Mouse (Mus musculus) liver, embryonic 16.5 days (tissue): ENCODE results near the gene Ntng2. TPM values are rescaled to one million over a fixed set of nuclear protein-coding genes. Genes with fewer than 3 reads are reported as not detected.

Experiments
- ATAC-seq: fragments of 200-750 bp; cut with Nextera tagmentation; 2 replicates; pipeline ENCODE4 v1.8.0; 2017; ENCODE audit warnings: low read depth, mild to moderate bottlenecking, moderate number of reproducible peaks, moderate library complexity
- H3K27ac ChIP-seq: fragments of 300-500 bp; sonication (generic); 2 replicates; pipeline ENCODE4 v1.5.1; 2014; ENCODE audit warnings: mild to moderate bottlenecking, low read length
- H3K27me3 ChIP-seq: fragments of 300-500 bp; sonication (generic); 2 replicates; pipeline ENCODE4 v1.6.1; 2014; ENCODE audit warnings: low read depth, low read length, mixed read lengths; ENCODE audit not compliant: control insufficient read depth, insufficient read depth
- H3K36me3 ChIP-seq: fragments of 300-500 bp; sonication (generic); 2 replicates; pipeline ENCODE4 v1.6.1; 2014; ENCODE audit warnings: mild to moderate bottlenecking; ENCODE audit not compliant: control insufficient read depth, insufficient read depth
- H3K4me1 ChIP-seq: fragments of 300-500 bp; sonication (generic); 2 replicates; pipeline ENCODE4 v1.6.1; 2014; ENCODE audit warnings: low read depth, low read length, mixed read lengths; ENCODE audit not compliant: control insufficient read depth
- H3K4me2 ChIP-seq: fragments of 300-500 bp; sonication (generic); 2 replicates; pipeline ENCODE4 v1.6.1; 2014; ENCODE audit warnings: low read depth, low read length, mixed read lengths
- H3K4me3 ChIP-seq: fragments of 300-500 bp; sonication (generic); 2 replicates; pipeline ENCODE4 v1.5.1; 2014; ENCODE audit warnings: low read depth, mild to moderate bottlenecking, low read length
- H3K9ac ChIP-seq: fragments of 300-500 bp; sonication (generic); 2 replicates; pipeline ENCODE4 v1.6.1; 2014; ENCODE audit warnings: low read depth, low read length
- H3K9me3 ChIP-seq: fragments of 300-500 bp; sonication (generic); replicated peaks from 2 replicates; pipeline ENCODE4 v1.6.1; 2016; ENCODE audit warnings: low read length; ENCODE audit not compliant: control insufficient read depth
- WGBS: fragments of 180-500 bp; shearing (Covaris S2); extraction: QIAGEN DNeasy Blood & Tissue Kit; methylation state at CpG from one replicate; pipeline ENCODE4 v1.1.7; 2014; ENCODE audit not compliant: insufficient replicate concordance; 5-methylcytosine and 5-hydroxymethylcytosine counted together
- polyA plus RNA-seq: library from polyadenylated mRNA; unstranded; fragments of >200 nt; fragmentation: Nextera tagmentation; extraction: Ambion mirVana; gene quantifications from 2 replicates; pipeline ENCODE4 v1.2.1, GENCODE M21; 2015

Ntng2 gene
- polyA plus RNA-seq, 1 experiment from 2014 or later, result 0.39 TPM

DNA sequence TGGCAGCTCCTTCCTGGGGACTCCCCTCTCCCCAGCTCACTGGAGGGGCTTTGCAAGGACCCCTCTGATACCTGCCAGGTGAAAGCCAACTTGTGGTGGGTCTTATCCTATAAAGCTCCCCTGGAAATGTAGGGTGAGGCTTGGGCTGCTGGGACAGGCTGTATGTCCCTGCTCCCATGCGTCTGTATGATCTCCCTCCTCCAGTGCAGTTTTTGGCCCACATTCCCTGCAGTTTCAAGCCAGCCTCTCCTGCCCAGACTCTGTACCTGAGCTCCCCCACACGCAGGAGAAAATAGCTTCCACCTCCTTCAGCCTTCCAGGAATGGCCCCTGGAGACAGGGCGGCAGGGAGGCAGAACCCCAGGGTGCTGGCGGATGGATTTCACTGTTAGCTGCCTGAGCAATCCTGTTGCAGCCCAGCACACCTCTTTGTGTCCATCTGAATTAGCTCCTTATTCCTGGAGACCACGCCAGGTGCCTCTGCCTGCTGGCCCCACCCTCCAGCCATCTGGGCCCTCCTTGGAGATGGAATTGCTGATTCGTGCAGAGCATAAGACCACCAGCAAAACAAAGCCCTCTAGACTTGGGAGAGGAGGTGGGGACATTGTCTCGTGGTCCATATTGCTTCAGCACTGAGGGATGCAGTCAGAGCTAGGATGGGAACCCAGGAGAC, 29.1 kb downstream of the Ntng2 start:
- no peaks in the 10 kb centered on the region for H3K4me1 ChIP-seq
- ATAC-seq, result no peak
- no peaks in the 10 kb centered on the region for H3K36me3 ChIP-seq
- no peak overlapping the region for H3K4me2 ChIP-seq
- H3K4me3 ChIP-seq, result no peak overlapping the region
- H3K9ac ChIP-seq, result no peak overlapping the region
- no peaks in the 10 kb centered on the region for H3K27me3 ChIP-seq
- no peaks in the 10 kb centered on the region for H3K9me3 ChIP-seq
- no peak overlapping the region for H3K27ac ChIP-seq
- WGBS, result 42% methylated on average over 7 of the region's 7 CpGs

DNA sequence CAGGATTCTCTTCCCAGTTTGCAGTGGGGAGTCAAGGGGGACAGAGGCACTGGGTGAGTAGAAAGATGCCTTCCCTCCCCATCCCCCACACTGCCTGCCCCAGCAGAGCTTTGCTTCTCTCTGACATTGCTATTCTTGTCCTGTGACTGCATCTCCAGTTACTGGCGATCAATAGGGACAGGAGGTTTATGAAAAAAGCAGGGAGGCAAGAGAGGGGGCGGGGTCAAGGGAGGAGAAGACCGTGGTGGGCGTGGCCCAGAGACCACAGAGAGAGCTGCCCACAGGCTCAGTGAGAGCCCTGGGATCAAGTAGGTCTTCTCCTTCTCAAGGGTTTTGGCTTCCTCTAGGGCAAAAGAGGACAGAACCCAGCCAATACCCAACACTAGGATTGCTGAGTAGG, 30.5 kb downstream of the Ntng2 start:
- WGBS, result 5% methylated on average over 4 of the region's 4 CpGs

DNA sequence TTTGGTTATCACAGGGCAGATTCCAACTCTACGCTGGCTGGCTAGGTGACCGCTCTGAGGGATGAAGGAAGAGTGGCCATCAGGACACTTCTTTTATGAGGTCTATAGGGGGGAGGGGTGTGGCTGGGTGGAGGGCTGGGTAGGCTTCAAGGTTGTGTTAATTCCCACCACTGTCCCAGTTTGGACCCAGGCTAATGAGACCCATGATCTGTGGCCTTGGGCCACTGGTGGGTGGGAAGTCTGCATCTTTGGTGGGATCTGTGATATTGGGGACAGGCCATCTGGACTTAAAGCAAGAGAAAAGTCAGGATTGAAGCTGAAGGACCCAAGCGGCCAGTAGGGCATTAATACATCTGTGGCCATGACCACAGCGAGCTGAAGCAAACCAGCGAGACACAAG, 34.0 kb downstream of the Ntng2 start:
- Histone ChIP-seq H3K4me1 (no peaks in the 10 kb centered on the region), H3K9me3 (no peaks in the 10 kb centered on the region), H3K36me3 (no peaks in the 10 kb centered on the region), H3K27ac (no peak overlapping the region), H3K9ac (no peak overlapping the region), H3K4me3 (no peak overlapping the region), H3K4me2 (no peak overlapping the region), H3K27me3 (no peaks in the 10 kb centered on the region)
- 78% methylated on average over 5 of the region's 5 CpGs for WGBS
- no peak for ATAC-seq

More for the DNA sequence above, 30.5 kb downstream of the Ntng2 start:
- no peak for ATAC-seq
- Histone ChIP-seq H3K4me3 (no peak overlapping the region), H3K9ac (no peak overlapping the region), H3K4me2 (no peak overlapping the region), H3K27ac (no peak overlapping the region), H3K9me3 (no peaks in the 10 kb centered on the region), H3K4me1 (no peaks in the 10 kb centered on the region), H3K27me3 (no peaks in the 10 kb centered on the region), H3K36me3 (no peaks in the 10 kb centered on the region)

DNA sequence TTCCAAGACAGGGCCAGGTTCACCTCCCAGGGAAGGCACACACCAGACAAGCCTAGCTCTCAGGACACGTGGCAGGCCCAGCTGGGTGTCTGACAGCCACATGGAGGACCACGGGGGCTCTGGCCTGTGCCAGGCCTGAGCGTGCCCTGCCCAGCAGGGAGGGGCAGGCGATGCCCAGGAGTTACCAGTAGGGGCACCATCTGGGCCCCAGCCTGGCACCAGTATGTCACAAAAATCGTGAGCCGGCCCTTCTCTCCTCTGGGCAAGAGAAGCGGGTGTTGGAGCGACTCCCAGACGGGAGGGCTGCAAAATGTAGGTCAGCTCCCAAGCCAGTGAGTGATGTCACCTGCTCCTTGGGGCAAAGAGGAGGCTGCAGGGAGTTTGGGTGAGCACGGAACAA, 34.9 kb downstream of the Ntng2 start:
- H3K36me3 ChIP-seq, result no peaks in the 10 kb centered on the region
- no peaks in the 10 kb centered on the region for H3K4me1 ChIP-seq
- WGBS, result 51% methylated on average over 10 of the region's 10 CpGs
- no peak for ATAC-seq
- H3K4me3 ChIP-seq, result no peak overlapping the region
- no peak overlapping the region for H3K27ac ChIP-seq
- H3K9me3 ChIP-seq, result no peaks in the 10 kb centered on the region
- H3K27me3 ChIP-seq, result no peaks in the 10 kb centered on the region
- no peak overlapping the region for H3K9ac ChIP-seq
- H3K4me2 ChIP-seq, result no peak overlapping the region

DNA sequence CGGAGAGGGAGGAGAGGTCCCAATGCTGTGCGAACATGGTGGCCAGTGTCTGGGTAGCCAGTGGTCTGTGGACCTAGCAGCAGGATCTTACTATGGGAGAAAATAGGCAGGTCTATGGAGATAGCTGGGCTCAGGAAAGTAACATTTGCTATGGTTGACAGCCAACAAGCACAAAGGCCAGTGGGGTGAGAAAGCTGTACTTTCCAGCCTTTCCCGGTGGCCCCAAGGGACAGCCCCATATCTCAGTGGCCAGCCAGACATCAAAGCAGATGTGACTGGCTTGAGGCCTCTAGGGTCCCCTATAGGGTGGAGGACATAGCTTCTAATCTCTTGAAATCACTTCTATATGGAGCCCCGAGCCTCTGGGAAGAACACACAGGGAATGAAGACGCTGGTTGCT, 35.8 kb downstream of the Ntng2 start:
- no peak overlapping the region for H3K27ac ChIP-seq
- no peak overlapping the region for H3K4me3 ChIP-seq
- H3K4me1 ChIP-seq, result no peaks in the 10 kb centered on the region
- no peak overlapping the region for H3K4me2 ChIP-seq
- H3K9ac ChIP-seq, result no peak overlapping the region
- no peaks in the 10 kb centered on the region for H3K27me3 ChIP-seq
- H3K9me3 ChIP-seq, result no peaks in the 10 kb centered on the region
- no peak for ATAC-seq
- no peaks in the 10 kb centered on the region for H3K36me3 ChIP-seq
- 72% methylated on average over 5 of the region's 5 CpGs for WGBS

DNA sequence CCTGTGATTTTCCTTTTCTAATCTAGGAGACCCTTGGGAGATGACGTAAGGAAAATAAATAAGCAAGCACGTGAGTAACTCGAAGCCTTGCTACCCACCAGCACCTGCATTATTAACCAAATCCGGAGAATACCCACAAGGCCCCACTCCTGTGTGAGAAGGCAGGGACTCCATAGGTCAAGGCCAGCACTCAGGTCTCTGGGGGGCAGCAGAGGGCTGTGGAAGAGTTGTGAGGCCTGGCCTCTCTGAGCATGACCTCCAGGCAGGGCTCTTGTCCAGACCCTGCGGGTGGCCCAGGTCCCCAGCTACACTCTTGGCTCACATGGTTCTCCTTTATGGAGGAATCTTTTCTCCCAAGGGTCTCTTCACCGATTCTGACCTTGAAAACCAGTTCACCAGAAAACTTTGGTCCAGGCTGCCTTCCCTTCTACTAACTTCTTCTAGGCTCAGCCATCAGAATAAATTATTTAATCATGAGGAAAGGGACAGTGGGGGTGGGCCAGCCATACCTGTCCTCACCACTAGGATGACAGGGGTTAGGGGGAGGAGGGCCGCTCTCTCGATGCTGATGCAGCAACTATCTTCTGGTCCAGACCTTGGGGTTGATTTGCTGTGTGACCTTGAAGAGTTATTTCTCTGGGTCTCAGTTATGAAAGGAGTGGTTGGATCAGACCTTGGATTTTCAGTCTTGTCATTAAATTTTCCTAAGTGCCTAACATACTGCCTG, 36.4 kb downstream of the Ntng2 start:
- no peak overlapping the region for H3K4me3 ChIP-seq
- no peak overlapping the region for H3K9ac ChIP-seq
- 49% methylated on average over 8 of the region's 8 CpGs for WGBS

DNA sequence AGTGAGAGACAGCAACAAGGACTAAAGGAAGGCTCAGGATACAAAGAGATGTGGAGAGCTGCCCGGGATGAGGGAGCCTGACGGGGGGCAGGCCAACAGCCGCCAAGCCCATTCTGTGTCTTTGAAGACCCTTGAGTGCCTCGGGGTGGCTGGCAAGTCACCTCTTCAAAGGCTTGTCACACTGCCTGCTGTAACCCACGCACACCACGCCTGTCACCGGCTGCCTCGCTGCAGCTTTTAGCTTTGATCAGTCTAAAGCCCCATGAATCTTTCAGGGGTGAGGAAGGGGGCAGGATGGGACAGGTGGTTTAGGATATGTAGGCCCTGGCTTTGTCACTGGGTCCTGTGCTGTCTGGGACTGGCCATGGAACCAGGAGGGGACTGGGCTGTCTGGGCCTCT, 46.6 kb downstream of the Ntng2 start:
- Histone ChIP-seq H3K27me3 (peaks cover 3% of the 10 kb centered on the region; the same call in 1 of the 2 replicates), H3K27ac (no peak overlapping the region), H3K4me1 (no peaks in the 10 kb centered on the region), H3K36me3 (no peaks in the 10 kb centered on the region), H3K4me2 (no peak overlapping the region), H3K4me3 (no peak overlapping the region), H3K9me3 (no peaks in the 10 kb centered on the region), H3K9ac (no peak overlapping the region)
- 31% methylated on average over 8 of the region's 8 CpGs for WGBS
- ATAC-seq, result no peak

More for the DNA sequence above, 36.4 kb downstream of the Ntng2 start:
- no peak overlapping the region for H3K4me2 ChIP-seq
- H3K4me1 ChIP-seq, result no peaks in the 10 kb centered on the region
- no peaks in the 10 kb centered on the region for H3K36me3 ChIP-seq
- no peak for ATAC-seq
- H3K9me3 ChIP-seq, result no peaks in the 10 kb centered on the region
- H3K27me3 ChIP-seq, result no peaks in the 10 kb centered on the region
- no peak overlapping the region for H3K27ac ChIP-seq

DNA sequence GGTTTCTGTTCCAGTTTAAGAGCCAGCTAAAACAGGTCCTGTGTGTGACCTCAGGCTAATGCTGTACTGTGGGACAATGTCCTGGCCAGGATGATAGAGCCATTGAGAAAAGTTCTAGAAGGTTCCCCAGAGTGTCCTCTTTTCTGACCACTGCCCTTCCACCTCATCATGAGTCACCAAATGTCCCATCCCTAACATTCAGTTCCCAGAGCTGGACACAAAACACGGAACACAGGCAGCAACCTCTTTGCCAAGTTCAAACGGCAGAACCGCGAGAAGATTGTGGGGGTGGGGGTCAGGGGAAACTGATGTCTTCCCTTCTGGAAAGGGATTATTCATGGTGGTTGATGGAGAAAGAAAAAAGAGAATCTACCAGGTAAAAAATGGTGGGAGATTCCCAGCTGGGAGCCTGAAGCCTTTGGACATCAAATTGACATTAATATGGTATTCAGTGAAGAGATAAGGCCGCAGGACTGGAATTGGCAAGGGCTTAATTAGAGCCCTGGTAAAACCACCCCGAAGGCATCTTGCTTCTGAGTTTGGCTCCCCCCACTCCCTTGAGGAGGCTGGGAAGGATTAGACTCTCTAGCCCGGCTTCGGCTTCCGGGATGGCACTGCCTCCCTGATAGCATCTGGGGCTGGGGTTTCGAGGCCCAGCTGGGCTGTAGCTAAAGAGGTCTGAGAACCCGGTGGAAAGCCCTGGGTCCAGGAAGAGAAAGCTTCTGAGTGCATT, 51.4 kb downstream of the Ntng2 start:
- WGBS, result 48% methylated on average over 11 of the region's 11 CpGs
- no peak overlapping the region for H3K27ac ChIP-seq
- H3K4me2 ChIP-seq, result no peak overlapping the region
- no peaks in the 10 kb centered on the region for H3K9me3 ChIP-seq
- no peak overlapping the region for H3K9ac ChIP-seq
- no peaks in the 10 kb centered on the region for H3K36me3 ChIP-seq
- no peak for ATAC-seq
- H3K4me3 ChIP-seq, result no peak overlapping the region
- H3K4me1 ChIP-seq, result no peaks in the 10 kb centered on the region
- peaks cover 18% of the 10 kb centered on the region for H3K27me3 ChIP-seq

DNA sequence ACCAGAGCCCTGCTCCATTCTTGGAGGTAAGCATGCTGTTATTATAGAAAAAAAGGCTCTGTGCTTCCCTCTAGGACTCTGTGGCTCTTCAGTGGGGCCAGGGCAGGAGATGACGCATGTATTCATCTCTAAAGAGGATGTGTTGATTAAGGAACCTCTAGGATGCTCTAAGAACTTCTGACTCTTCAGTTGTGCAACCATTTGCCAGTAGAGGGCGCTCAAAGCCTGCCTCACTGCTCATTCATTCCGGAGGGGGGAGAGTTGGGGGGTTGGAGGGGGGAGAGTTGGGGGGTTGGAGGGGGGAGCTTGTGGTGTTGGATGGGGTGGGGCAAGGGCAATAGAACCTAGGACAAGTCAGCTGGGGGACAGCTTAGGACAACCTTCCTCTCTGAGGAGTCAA, 52.9 kb downstream of the Ntng2 start:
- no peak for ATAC-seq

More for the DNA sequence above, 52.9 kb downstream of the Ntng2 start:
- H3K4me2 ChIP-seq, result no peak overlapping the region
- H3K4me1 ChIP-seq, result peaks cover 1% of the 10 kb centered on the region; the same call in 1 of the 2 replicates
- H3K4me3 ChIP-seq, result no peak overlapping the region
- 0% methylated on average over 3 of the region's 3 CpGs for WGBS
- H3K9me3 ChIP-seq, result no peaks in the 10 kb centered on the region
- no peak overlapping the region for H3K27ac ChIP-seq
- no peak overlapping the region for H3K9ac ChIP-seq
- H3K36me3 ChIP-seq, result no peaks in the 10 kb centered on the region
- peaks cover 29% of the 10 kb centered on the region for H3K27me3 ChIP-seq
